Mouse (Mus musculus) right cerebral cortex, adult 2 months (tissue): ENCODE data around the gene Pramel6.
"Not testable (repeated sequence)": the region's sequence is repeated elsewhere in the genome, so short reads cannot be mapped to it uniquely, and the experiment has no call there.

Experiments
- DNase-seq, 2 experiments: peaks; one replicate each; pipeline ENCODE4 v3.0.0; 2021 to 2022; ENCODE audit warnings: low spot score in 2 of 2

Pramel6 gene

DNA sequence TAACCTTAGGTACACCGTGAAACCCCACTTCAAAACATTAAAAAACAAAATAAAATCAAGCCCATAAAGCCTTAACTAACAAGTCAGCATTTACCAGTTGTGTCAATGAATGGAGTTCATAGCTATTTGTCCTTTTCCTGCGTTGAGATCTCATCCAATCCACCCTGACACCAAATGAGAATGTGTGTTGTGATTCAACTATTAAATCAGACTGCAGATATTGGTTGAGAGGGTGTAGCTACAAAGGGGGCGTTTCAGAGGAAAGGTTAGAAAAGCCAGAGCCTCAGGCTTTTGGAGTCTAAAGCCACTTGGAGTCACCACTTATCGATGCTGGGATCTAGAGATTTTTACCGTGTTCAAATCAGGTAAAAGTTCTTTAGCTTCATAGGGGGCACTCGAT lies at the start of gene Pramel6:
Pramel6 (plus strand) TSS at position 301 of the 400 bp plus-strand sequence.
- no peak for DNase-seq

DNA sequence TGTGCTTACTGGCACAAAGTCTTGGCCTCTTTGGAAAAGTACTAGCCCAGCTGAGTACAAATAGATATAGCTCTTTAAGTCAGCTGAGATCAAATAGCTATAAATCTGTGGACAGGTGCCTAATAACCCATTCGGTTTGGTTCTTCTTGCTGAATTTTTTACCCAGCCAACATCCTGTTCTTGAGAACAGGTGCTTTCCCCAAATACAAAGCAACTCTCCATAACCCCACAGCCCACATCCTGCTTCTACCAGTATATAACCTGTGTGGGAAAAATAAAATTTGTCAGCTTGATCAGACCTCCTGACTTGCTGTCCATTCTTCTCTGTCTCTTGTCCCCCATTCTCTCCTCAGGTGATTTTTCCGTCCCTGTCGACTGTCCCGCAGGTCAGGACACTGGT lies 44.6 kb upstream of the Pramel6 start:
- DNase-seq: no peak

DNA sequence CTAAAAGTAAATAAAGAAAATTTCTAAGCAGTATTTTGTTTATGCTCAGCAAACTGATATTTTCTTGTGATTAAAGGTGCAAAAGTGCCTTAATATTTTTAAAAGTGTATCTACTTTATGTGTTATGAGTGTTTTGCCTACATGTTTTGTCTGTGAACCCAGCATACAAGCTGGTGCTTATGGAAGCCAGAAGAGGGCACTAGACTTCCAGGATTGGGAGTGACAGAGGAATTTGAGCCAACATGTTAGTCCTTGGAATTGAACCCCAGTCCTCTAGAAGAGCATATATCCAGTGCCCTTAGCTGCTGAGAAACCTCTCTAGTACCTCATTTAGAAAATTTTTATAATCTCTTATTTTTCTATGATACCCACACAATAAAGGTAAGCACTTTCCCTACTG lies 26.2 kb upstream of the Pramel6 start:
- no peak for DNase-seq

DNA sequence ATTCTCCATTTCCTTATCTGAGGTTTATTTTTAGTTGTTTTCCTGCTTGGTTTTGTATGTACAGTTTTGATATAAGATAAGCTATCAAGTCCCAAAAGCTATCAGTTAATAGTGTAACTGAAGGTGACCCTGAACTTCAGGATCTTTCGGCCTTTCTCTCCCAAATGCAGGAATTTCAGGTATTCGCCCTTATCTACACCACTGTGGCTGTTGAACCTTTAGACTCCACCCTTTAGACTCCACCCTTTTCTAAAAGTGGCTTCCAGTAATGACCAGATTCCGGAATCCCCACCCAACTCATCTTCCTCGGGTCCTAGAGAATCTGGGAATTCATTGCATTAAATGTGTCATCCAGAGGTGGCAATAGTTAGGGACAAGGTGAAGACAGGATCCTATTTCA lies 25.2 kb upstream of the Pramel6 start:
- DNase-seq: no peak

DNA sequence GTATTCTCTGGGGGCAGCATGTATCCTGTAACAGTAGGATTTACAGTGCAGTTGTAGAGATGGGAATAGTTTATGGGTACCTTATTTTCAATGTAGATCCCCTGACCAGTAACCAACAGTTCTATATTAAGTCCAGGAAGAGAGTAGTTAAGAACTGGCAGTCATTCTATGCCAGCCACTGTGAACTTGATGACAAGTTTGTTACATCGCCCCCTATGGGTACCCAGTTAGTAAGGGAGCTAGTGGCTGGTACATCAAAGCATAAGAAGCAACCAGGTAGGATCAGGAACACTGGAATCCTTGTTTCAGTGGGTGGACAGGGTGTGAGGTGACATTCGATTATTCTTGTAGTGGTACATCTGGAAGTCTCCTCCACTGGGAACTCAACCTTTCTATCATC lies 24.1 kb upstream of the Pramel6 start:
- DNase-seq: no peak

DNA sequence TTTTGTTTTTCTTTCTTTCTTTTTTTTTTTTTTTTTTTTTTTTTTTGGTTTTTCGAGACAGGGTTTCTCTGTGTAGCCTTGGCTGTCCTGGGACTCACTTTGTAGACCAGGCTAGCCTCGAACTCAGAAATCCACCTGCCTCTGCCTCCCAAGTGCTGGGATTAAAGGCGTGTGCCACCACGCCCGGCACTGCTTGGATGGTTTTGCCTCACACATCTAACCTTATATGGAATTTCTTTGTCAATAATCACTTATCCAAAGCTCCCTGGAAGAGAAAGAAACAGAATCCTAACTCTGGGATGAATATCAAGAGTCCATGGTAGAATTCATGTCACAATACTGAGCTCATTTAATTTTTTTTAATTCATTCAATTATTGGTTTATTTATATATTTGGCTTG lies 9.4 kb upstream of the Pramel6 start, which contains the start of gene Pramel7:
Pramel7 (minus strand) TSS at position 101 of the 400 bp plus-strand sequence.
- DNase-seq: not testable (repeated sequence)

DNA sequence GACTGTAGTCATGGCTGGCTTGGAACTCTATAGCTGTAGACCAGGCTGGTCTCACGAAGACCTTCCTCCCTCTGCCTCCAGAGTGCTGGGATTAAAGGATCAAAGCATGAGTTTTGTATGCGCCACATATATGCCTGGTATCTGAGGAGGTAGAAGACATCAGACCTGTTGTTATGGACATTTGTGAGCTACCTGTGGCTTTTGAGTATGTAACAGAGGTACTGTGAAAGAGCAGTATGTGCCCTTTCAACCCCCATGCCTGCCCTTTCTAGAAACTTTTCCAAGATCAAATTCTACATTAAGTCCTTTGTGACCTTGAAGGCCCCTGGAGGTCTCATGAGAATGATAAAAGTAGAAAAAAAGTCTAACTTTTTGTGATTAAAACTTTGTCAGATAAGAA lies 8.7 kb downstream of the Pramel6 start:
- DNase-seq: no peak

DNA sequence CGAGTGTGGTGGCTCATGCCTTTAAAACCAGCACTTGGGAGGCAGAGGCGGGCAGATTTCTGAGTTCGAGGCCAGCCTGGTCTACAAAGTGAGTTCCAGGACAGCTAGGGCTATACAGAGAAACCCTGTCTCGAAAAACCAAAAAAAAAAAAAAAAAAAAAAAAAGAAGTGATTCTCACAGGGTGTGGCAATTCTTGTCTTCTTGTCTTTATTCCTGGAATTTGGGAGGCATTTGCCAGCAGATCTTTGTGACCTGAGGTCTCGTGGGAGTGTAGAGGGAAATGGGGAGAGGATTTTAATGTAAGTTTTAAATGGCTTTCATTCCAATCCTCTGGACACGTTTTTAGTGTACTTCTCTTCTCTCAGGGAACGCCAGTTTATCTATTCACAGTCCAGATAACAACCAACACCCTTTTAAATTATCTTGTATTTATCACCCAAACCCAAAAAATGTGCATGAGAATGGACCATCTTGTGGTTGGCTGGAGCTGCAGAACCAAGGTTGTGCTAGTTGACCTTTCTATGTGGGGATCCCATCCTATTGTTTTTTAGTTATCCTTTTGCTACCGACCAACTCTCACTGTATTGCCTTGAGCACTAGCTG lies 9.2 kb downstream of the Pramel6 start:
- DNase-seq: no peak

DNA sequence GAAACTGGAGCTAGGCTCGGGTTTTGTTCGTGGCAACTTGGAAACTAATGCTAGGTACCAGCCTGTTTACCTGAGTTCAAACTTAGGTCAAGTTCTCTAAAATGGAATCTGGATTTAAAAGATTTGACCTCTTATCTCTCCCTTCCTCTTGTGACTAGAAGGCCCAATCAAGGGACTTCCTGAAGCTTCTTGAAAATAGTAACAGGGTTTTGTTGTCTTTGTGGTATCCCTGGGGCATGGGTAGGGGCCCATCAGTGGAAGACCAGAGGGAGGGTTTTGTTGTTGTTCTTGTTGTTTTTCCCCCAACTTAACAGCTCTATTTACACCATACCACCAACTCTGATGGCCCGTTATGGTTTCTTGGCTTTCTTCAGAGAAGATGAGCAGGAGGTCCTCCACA lies 10.2 kb downstream of the Pramel6 start:
- no peak for DNase-seq

DNA sequence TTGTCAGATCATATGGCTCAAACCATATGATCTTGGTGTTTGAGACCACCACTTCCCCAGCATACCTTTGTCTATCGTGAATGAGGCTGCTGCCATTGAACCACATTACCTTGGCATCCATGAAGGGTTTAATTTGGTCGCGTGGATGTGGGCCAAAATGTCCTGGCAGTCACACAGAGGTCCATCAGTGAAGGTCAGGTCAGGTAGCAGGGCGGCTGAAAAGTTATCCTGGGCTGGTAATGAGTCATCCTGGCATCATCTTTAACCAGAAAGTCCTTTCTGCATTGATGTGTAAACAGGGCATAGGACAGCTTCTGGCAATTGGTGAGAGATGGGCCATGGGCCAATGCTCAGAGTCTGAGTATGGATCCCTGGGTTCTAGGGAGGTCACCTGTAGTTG lies 14.3 kb downstream of the Pramel6 start:
- no peak for DNase-seq

DNA sequence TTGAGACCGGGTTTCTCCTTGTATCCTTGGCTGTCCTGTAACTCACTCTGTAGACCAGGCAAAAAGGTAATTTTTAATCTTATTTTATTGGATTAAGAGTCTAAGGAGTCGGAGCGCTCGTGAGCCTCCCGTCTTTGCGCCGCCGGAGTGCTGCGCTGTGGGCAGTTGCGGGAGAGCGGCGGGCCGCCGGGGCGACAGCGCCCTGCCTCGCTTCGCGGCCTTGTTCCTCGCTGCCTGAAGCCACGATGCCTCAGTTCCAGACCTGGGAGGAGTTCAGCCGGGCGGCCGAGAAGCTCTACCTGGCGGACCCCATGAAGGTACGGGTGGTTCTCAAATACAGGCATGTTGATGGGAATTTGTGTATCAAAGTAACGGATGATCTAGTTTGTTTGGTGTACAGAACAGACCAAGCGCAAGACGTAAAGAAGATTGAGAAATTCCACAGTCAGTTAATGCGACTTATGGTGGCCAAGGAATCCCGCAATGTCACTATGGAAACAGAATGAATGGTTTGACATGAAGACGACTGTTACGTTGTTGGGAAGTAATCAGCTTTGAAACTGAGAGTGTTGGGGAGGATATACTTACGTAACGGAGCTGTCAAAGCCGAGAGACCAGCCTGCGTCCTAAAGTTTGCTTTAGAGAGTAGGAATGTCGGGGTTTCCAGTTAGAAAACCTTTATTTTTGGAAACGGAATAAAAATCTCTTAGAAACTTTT lies 19.7 kb downstream of the Pramel6 start:
- DNase-seq: peak; percentile 7 to 8

DNA sequence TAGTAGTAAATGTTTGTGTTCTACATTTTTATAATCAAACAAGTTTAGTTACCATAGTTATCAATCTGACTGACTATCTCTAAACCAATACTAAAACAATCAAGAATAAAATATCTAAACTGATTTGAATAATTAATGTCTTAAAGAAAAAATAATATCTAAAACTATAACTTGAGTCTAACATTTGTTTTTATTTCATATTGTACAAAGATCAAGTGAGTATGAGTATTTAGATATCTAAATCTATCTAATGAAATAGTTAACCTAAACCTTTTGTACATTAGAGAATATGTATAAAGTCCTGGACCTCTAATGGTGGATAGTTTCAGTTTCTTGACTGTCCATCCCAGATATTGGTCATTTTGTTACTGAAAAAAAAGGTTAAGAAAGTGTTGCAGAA lies 25.1 kb downstream of the Pramel6 start, which contains the start of gene Olfr153:
Olfr153 (plus strand) TSS at position 301 of the 400 bp plus-strand sequence.
- no peak for DNase-seq

DNA sequence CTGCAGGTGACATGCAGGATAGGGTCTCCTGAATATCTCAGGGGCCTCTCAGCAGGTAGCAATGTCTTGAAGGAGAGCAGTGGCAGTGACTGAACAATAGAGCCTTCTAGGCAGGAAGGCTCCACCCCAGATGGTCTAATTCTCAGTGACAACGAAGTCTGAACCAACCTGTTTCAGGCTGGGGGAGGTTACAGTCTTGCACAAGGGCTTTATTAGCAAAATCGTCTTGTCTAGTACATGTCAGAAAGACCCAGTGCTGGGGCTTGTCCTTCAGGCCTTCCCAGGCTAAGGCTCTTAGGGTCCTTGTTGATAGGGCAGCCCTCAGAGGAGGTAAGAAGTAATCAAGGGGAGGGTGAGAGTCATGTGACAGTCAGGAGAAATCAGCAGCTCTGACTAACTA lies 28.5 kb downstream of the Pramel6 start:
- no peak for DNase-seq

DNA sequence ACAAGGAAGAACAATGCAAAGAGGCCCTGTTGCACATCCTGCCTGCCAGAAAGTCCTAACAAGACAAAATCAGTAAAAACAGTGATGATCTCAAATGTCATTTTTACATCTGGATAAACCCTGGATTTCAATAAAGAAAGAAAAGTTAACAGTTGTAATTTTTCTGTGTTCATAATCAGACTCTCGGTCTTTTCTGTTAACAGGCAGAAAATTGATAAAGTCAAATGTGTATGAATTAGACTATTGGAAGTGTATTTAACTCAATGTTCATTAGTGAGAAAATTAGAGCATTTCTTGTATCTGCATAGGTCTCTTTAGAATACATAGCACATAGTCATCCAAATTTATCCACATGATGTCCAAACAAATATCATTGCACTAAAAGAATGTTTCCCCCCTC lies 39.1 kb downstream of the Pramel6 start, which contains the start of gene Olfr1128:
Olfr1128 (minus strand) TSS at position 101 of the 400 bp plus-strand sequence.
- no peak for DNase-seq
